Mouse (Mus musculus): ENCODE data around the gene Slc6a18. TPM values are rescaled to one million over a fixed set of nuclear protein-coding genes. Genes with fewer than 3 reads are reported as not detected.
A peak's percentile ranks its signal among the peaks of the same experiment; 100 is the strongest.

Gene Slc6a18
- polyA plus RNA-seq, 1 experiment from 2014 or later: 0.08 TPM

GRCm38 (mm10) chr13:73680394-73680793 lies 2.6 kb upstream of the Slc6a18 start:
- ATAC-seq (ENCODE audit: low read depth): peak; percentile 84
- Histone ChIP-seq H3K4me2 (ENCODE audit: low read depth, low read length) (no peak overlapping the region), H3K36me3 (ENCODE audit: control insufficient read depth, insufficient read depth) (no peaks in the 10 kb centered on the region)

GRCm38 (mm10) chr13:73679311-73679710 lies 1.5 kb upstream of the Slc6a18 start:
- H3K4me3 ChIP-seq (ENCODE audit: low read depth, low read length): no peak overlapping the region
- 38% methylated on average over 2 of the region's 2 CpGs for WGBS (ENCODE audit: insufficient replicate concordance)
- no peak overlapping the region for H3K9ac ChIP-seq (ENCODE audit: low read depth, low read length)
- H3K9me3 ChIP-seq (replicated peaks; ENCODE audit: control insufficient read depth, low read length): no peaks in the 10 kb centered on the region
- H3K27ac ChIP-seq (ENCODE audit: low read length): no peak overlapping the region
- no peaks in the 10 kb centered on the region for H3K36me3 ChIP-seq (ENCODE audit: control insufficient read depth, insufficient read depth)
- H3K27me3 ChIP-seq (ENCODE audit: control insufficient read depth, insufficient read depth, low read depth, low read length): no peaks in the 10 kb centered on the region
- no peak overlapping the region for H3K4me2 ChIP-seq (ENCODE audit: low read depth, low read length)
- 0 out of 2 replicates have a peak, but pooled peaks have one; percentile 16 for ATAC-seq (ENCODE audit: low read depth)
- peaks cover 5% of the 10 kb centered on the region for H3K4me1 ChIP-seq (ENCODE audit: control insufficient read depth, low read depth, low read length)

More at GRCm38 (mm10) chr13:73680394-73680793, 2.6 kb upstream of the Slc6a18 start:
- Histone ChIP-seq H3K4me1 (ENCODE audit: control insufficient read depth, low read depth, low read length) (peaks cover 5% of the 10 kb centered on the region), H3K9ac (ENCODE audit: low read depth, low read length) (no peak overlapping the region), H3K9me3 (replicated peaks; ENCODE audit: control insufficient read depth, low read length) (no peaks in the 10 kb centered on the region), H3K4me3 (ENCODE audit: low read depth, low read length) (no peak overlapping the region), H3K27me3 (ENCODE audit: control insufficient read depth, insufficient read depth, low read depth, low read length) (no peaks in the 10 kb centered on the region), H3K27ac (ENCODE audit: low read length) (peak overlapping the region; percentile 80)
- WGBS (ENCODE audit: insufficient replicate concordance): 7% methylated on average over 1 of the region's 1 CpGs

GRCm38 (mm10) chr13:73675161-73675560 lies 2.7 kb downstream of the Slc6a18 start:
- ATAC-seq (ENCODE audit: low read depth): no peak
- H3K27me3 ChIP-seq (ENCODE audit: control insufficient read depth, insufficient read depth, low read depth, low read length): no peaks in the 10 kb centered on the region
- H3K4me3 ChIP-seq (ENCODE audit: low read depth, low read length): no peak overlapping the region
- H3K9me3 ChIP-seq (replicated peaks; ENCODE audit: control insufficient read depth, low read length): no peaks in the 10 kb centered on the region
- H3K4me2 ChIP-seq (ENCODE audit: low read depth, low read length): no peak overlapping the region
- WGBS (ENCODE audit: insufficient replicate concordance): 64% methylated on average over 7 of the region's 7 CpGs
- H3K4me1 ChIP-seq (ENCODE audit: control insufficient read depth, low read depth, low read length): peaks cover 5% of the 10 kb centered on the region
- no peaks in the 10 kb centered on the region for H3K36me3 ChIP-seq (ENCODE audit: control insufficient read depth, insufficient read depth)
- no peak overlapping the region for H3K27ac ChIP-seq (ENCODE audit: low read length)
- H3K9ac ChIP-seq (ENCODE audit: low read depth, low read length): no peak overlapping the region

DNA sequence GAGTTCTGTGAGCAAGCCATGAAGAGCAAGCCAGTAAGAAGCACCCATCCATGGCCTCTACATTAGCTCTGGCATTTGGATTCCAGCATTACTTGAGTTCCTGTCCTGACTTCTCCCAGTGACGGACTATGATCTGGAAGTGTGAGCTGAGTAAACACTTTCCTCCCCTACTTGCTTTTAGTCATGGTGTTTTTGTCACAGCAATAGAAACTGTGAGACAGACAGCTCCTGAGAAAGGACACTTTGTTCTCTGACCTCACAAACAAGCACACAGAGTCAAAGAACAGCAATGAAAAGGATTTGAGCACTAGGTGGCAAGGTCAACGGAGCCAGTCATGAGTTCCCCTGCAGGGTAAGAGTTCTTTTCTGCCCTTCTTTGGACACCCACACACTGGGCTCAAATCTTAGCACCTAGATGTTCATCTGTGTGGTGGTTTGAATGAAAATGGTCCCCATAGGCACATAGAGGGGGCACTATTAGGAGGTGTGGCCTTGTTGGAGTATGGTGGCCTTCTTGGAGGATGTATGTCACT lies 17.6 kb downstream of the Slc6a18 start:
- Histone ChIP-seq H3K27me3 (ENCODE audit: control insufficient read depth, insufficient read depth, low read depth, low read length) (no peaks in the 10 kb centered on the region), H3K9ac (ENCODE audit: low read depth, low read length) (no peak overlapping the region), H3K4me3 (ENCODE audit: low read depth, low read length) (no peak overlapping the region), H3K4me1 (ENCODE audit: control insufficient read depth, low read depth, low read length) (no peaks in the 10 kb centered on the region), H3K27ac (ENCODE audit: low read length) (no peak overlapping the region), H3K4me2 (ENCODE audit: low read depth, low read length) (no peak overlapping the region), H3K9me3 (replicated peaks; ENCODE audit: control insufficient read depth, low read length) (no peaks in the 10 kb centered on the region), H3K36me3 (ENCODE audit: control insufficient read depth, insufficient read depth) (no peaks in the 10 kb centered on the region)
- WGBS (ENCODE audit: insufficient replicate concordance): 50% methylated on average over 2 of the region's 2 CpGs
- ATAC-seq (ENCODE audit: low read depth): no peak

DNA sequence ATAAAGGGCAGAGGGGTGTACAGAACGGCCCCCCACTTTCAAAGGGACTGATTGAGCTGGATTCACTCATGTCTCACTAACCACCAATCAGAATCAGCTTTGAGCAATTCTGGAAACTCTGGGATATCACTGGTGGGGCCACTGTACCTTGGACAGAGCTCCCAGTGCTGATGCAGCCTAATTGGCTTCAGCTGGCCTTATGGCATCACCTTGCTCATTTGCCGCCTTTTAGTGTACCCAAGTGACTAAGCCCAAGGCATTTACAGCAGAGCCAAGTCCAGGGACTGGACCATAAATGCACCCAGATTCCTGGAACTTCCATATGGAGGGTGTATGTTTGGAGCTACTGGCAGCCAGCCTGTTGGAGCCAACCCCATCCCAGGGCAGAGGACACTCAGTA lies 18.9 kb downstream of the Slc6a18 start:
- no peak overlapping the region for H3K4me3 ChIP-seq (ENCODE audit: low read depth, low read length)
- ATAC-seq (ENCODE audit: low read depth): no peak
- no peak overlapping the region for H3K4me2 ChIP-seq (ENCODE audit: low read depth, low read length)
- no peak overlapping the region for H3K27ac ChIP-seq (ENCODE audit: low read length)
- no peak overlapping the region for H3K9ac ChIP-seq (ENCODE audit: low read depth, low read length)
- WGBS (ENCODE audit: insufficient replicate concordance): 21% methylated on average over 2 of the region's 2 CpGs
- H3K4me1 ChIP-seq (ENCODE audit: control insufficient read depth, low read depth, low read length): no peaks in the 10 kb centered on the region
- H3K27me3 ChIP-seq (ENCODE audit: control insufficient read depth, insufficient read depth, low read depth, low read length): no peaks in the 10 kb centered on the region
- no peaks in the 10 kb centered on the region for H3K36me3 ChIP-seq (ENCODE audit: control insufficient read depth, insufficient read depth)
- no peaks in the 10 kb centered on the region for H3K9me3 ChIP-seq (replicated peaks; ENCODE audit: control insufficient read depth, low read length)

GRCm38 (mm10) chr13:73654976-73655375 lies 22.8 kb downstream of the Slc6a18 start:
- Histone ChIP-seq H3K4me3 (ENCODE audit: low read depth, low read length) (no peak overlapping the region), H3K9ac (ENCODE audit: low read depth, low read length) (no peak overlapping the region), H3K27ac (ENCODE audit: low read length) (no peak overlapping the region), H3K4me2 (ENCODE audit: low read depth, low read length) (no peak overlapping the region), H3K27me3 (ENCODE audit: control insufficient read depth, insufficient read depth, low read depth, low read length) (no peaks in the 10 kb centered on the region), H3K4me1 (ENCODE audit: control insufficient read depth, low read depth, low read length) (no peaks in the 10 kb centered on the region), H3K36me3 (ENCODE audit: control insufficient read depth, insufficient read depth) (no peaks in the 10 kb centered on the region), H3K9me3 (replicated peaks; ENCODE audit: control insufficient read depth, low read length) (no peaks in the 10 kb centered on the region)
- 42% methylated on average over 3 of the region's 3 CpGs for WGBS (ENCODE audit: insufficient replicate concordance)
- ATAC-seq (ENCODE audit: low read depth): no peak

- ATAC-seq (ENCODE audit: low read depth): no peak
- no peak overlapping the region for H3K9ac ChIP-seq (ENCODE audit: low read depth, low read length)
- no peaks in the 10 kb centered on the region for H3K4me1 ChIP-seq (ENCODE audit: control insufficient read depth, low read depth, low read length)
- no peaks in the 10 kb centered on the region for H3K9me3 ChIP-seq (replicated peaks; ENCODE audit: control insufficient read depth, low read length)
- H3K27me3 ChIP-seq (ENCODE audit: control insufficient read depth, insufficient read depth, low read depth, low read length): no peaks in the 10 kb centered on the region
- 53% methylated on average over 3 of the region's 3 CpGs for WGBS (ENCODE audit: insufficient replicate concordance)
- no peaks in the 10 kb centered on the region for H3K36me3 ChIP-seq (ENCODE audit: control insufficient read depth, insufficient read depth)
- no peak overlapping the region for H3K4me3 ChIP-seq (ENCODE audit: low read depth, low read length)
- no peak overlapping the region for H3K27ac ChIP-seq (ENCODE audit: low read length)
- no peak overlapping the region for H3K4me2 ChIP-seq (ENCODE audit: low read depth, low read length)
These were observed 24.6 kb downstream of the Slc6a18 start for GRCm38 (mm10) chr13:73653266-73653665.

DNA sequence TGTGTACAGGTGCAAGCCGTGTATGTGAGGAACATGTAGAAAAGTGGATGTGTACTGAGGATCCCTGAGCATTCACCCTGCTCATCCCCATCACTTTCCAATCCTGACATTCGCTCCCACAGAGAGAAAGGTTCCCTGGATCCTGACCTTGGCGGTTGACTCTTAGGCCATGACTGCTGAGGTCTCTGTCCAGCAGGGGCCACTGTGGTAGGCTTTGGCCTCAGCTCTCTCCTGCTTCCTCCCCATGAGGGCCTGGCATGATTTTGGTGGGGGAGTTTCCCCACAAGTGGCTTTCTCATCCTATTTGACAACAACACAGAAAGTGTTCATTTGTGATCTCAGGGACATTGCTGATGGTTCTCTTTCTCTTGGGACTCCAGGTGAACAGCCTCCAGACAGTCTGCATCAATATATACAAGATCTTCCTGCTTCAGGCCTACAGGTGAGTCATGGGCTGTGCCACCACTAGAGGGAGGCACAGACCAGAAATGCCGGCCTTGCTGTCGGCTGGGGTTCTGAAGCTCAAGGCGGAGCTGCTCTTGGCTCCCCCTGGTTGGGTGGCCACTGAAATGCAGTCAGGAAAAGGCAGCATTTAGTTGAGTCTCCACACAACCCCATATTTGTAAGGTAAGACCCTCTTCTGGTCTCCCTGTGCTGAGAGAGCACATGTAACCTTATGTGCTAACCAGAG lies 31.3 kb downstream of the Slc6a18 start:
- H3K4me3 ChIP-seq (ENCODE audit: low read depth, low read length): no peak overlapping the region
- H3K27ac ChIP-seq (ENCODE audit: low read length): no peak overlapping the region
- no peaks in the 10 kb centered on the region for H3K36me3 ChIP-seq (ENCODE audit: control insufficient read depth, insufficient read depth)
- H3K27me3 ChIP-seq (ENCODE audit: control insufficient read depth, insufficient read depth, low read depth, low read length): no peaks in the 10 kb centered on the region
- WGBS (ENCODE audit: insufficient replicate concordance): 33% methylated on average over 6 of the region's 6 CpGs
- H3K4me2 ChIP-seq (ENCODE audit: low read depth, low read length): no peak overlapping the region
- H3K9me3 ChIP-seq (replicated peaks; ENCODE audit: control insufficient read depth, low read length): no peaks in the 10 kb centered on the region
- H3K9ac ChIP-seq (ENCODE audit: low read depth, low read length): no peak overlapping the region
- no peaks in the 10 kb centered on the region for H3K4me1 ChIP-seq (ENCODE audit: control insufficient read depth, low read depth, low read length)
- peak; percentile 39; the same call in 1 of the 2 replicates for ATAC-seq (ENCODE audit: low read depth)

- Histone ChIP-seq H3K4me2 (ENCODE audit: low read depth, low read length) (no peak overlapping the region), H3K36me3 (ENCODE audit: control insufficient read depth, insufficient read depth) (no peaks in the 10 kb centered on the region), H3K9me3 (replicated peaks; ENCODE audit: control insufficient read depth, low read length) (no peaks in the 10 kb centered on the region), H3K4me1 (ENCODE audit: control insufficient read depth, low read depth, low read length) (no peaks in the 10 kb centered on the region), H3K27ac (ENCODE audit: low read length) (no peak overlapping the region), H3K4me3 (ENCODE audit: low read depth, low read length) (no peak overlapping the region), H3K27me3 (ENCODE audit: control insufficient read depth, insufficient read depth, low read depth, low read length) (no peaks in the 10 kb centered on the region), H3K9ac (ENCODE audit: low read depth, low read length) (no peak overlapping the region)
- 73% methylated on average over 4 of the region's 4 CpGs for WGBS (ENCODE audit: insufficient replicate concordance)
- no peak for ATAC-seq (ENCODE audit: low read depth)
These were observed 36.5 kb downstream of the Slc6a18 start for GRCm38 (mm10) chr13:73641296-73641695.
